Mouse (Mus musculus): ENCODE results near the gene Myh10. TPM values are rescaled to one million over a fixed set of nuclear protein-coding genes. Genes with fewer than 3 reads are reported as not detected.
"Not testable (repeated sequence)": the region's sequence is repeated elsewhere in the genome, so short reads cannot be mapped to it uniquely, and the experiment has no call there.

Gene Myh10
- polyA plus RNA-seq, 1 experiment from 2014 or later: 140 TPM

GRCm38 (mm10) chr11:68728693-68729092 lies 37.3 kb downstream of the Myh10 start:
- no peak for ATAC-seq (ENCODE audit: low FRiP score)
- WGBS: 89% methylated on average over 3 of the region's 3 CpGs
- H3K36me3 ChIP-seq (ENCODE audit: control insufficient read depth, insufficient read depth, low read length): 0 out of 2 replicates have a peak, but pooled peaks cover 4% of the 10 kb centered on the region

DNA sequence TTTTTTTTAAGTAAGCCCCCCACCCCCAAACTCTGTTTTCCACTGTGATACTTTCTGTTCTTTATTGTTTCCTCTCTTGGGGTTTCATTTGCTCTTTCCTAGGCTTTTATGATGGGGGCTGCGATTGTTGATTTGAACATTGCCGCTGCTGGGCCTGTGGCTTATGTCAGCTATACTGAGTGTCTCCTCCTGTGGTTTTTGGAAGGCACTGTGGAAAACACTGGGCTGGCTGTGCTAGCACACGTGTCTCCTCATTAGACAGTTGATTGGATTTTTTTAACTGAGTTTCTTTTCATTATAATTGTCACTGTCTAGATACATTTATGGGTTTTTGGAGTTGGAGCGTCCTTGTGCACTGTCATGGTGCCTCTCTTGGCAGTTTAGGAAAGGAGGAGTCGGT lies 39.4 kb downstream of the Myh10 start:
- Histone ChIP-seq H3K9ac (ENCODE audit: low read depth, low read length) (no peak overlapping the region), H3K27ac (ENCODE audit: low read depth, low read length) (no peak overlapping the region), H3K4me1 (replicated peaks; ENCODE audit: control insufficient read depth, insufficient read depth, low read length) (no peaks in the 10 kb centered on the region), H3K36me3 (ENCODE audit: control insufficient read depth, insufficient read depth, low read length) (0 out of 2 replicates have a peak, but pooled peaks cover 2% of the 10 kb centered on the region), H3K4me2 (replicated peaks; ENCODE audit: low read depth, low read length) (no peak overlapping the region), H3K9me3 (ENCODE audit: control insufficient read depth, low read length) (no peaks in the 10 kb centered on the region), H3K4me3 (ENCODE audit: low read depth, low read length) (no peak overlapping the region), H3K27me3 (ENCODE audit: control insufficient read depth, insufficient read depth, low read length) (no peaks in the 10 kb centered on the region)
- 88% methylated on average over 5 of the region's 5 CpGs for WGBS
- ATAC-seq (ENCODE audit: low FRiP score) (no peak), DNase-seq (ENCODE audit: low spot score) (no peak)

More at GRCm38 (mm10) chr11:68728693-68729092, 37.3 kb downstream of the Myh10 start:
- no peak overlapping the region for H3K27ac ChIP-seq (ENCODE audit: low read depth, low read length)
- no peak overlapping the region for H3K4me3 ChIP-seq (ENCODE audit: low read depth, low read length)
- no peak for DNase-seq (ENCODE audit: low spot score)
- H3K4me1 ChIP-seq (replicated peaks; ENCODE audit: control insufficient read depth, insufficient read depth, low read length): no peaks in the 10 kb centered on the region
- H3K4me2 ChIP-seq (replicated peaks; ENCODE audit: low read depth, low read length): no peak overlapping the region
- H3K9me3 ChIP-seq (ENCODE audit: control insufficient read depth, low read length): no peaks in the 10 kb centered on the region
- no peak overlapping the region for H3K9ac ChIP-seq (ENCODE audit: low read depth, low read length)
- H3K27me3 ChIP-seq (ENCODE audit: control insufficient read depth, insufficient read depth, low read length): no peaks in the 10 kb centered on the region

DNA sequence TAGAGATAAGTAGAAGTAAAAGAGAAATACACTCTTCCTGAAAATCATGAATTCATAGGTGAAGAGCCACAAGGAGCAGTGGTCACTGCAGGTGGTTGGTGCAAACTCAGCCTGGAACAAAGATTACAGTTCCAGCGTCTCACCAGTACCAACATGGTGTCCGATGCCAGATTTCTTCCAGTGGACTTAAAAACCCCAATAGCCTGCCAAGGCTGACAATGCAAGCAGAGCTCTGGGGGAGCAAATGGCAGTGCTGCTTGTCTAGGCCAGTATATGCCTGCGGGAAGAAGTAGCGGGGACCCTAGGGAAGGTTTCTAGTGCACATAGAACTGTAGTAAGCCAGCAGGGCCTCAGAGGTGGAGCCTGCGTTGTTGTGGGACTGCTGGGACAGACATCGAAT lies 40.7 kb downstream of the Myh10 start:
- Histone ChIP-seq H3K27ac (ENCODE audit: low read depth, low read length) (no peak overlapping the region), H3K9me3 (ENCODE audit: control insufficient read depth, low read length) (no peaks in the 10 kb centered on the region), H3K36me3 (ENCODE audit: control insufficient read depth, insufficient read depth, low read length) (0 out of 2 replicates have a peak, but pooled peaks cover 2% of the 10 kb centered on the region), H3K9ac (ENCODE audit: low read depth, low read length) (no peak overlapping the region), H3K27me3 (ENCODE audit: control insufficient read depth, insufficient read depth, low read length) (no peaks in the 10 kb centered on the region), H3K4me3 (ENCODE audit: low read depth, low read length) (no peak overlapping the region), H3K4me1 (replicated peaks; ENCODE audit: control insufficient read depth, insufficient read depth, low read length) (no peaks in the 10 kb centered on the region), H3K4me2 (replicated peaks; ENCODE audit: low read depth, low read length) (no peak overlapping the region)
- no peak for ATAC-seq (ENCODE audit: low FRiP score)
- WGBS: 92% methylated on average over 6 of the region's 6 CpGs
- DNase-seq (ENCODE audit: low spot score): no peak

DNA sequence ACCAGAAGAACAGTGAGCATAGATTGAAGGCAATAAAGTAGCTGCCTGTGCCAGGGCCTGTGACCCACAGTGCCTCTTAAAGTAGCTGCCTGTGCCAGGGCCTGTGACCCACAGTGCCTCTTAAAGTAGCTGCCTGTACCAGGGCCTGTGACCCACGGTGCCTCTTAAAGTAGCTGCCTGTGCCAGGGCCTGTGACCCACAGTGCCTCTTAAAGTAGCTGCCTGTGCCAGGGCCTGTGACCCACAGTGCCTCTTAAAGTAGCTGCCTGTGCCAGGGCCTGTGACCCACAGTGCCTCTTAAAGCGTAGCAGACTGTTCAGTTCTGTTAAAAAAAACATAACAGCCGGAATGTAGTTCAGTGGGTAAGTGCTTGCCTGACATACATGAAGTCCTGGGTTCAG lies 42.0 kb downstream of the Myh10 start:
- H3K36me3 ChIP-seq (ENCODE audit: control insufficient read depth, insufficient read depth, low read length); DNase-seq (ENCODE audit: low spot score); ATAC-seq (ENCODE audit: low FRiP score); H3K4me3 ChIP-seq (ENCODE audit: low read depth, low read length); H3K27ac ChIP-seq (ENCODE audit: low read depth, low read length); H3K4me1 ChIP-seq (replicated peaks; ENCODE audit: control insufficient read depth, insufficient read depth, low read length); H3K9me3 ChIP-seq (ENCODE audit: control insufficient read depth, low read length); H3K4me2 ChIP-seq (replicated peaks; ENCODE audit: low read depth, low read length); H3K27me3 ChIP-seq (ENCODE audit: control insufficient read depth, insufficient read depth, low read length); H3K9ac ChIP-seq (ENCODE audit: low read depth, low read length): not testable (repeated sequence)
- WGBS: 98% methylated on average over 3 of the region's 3 CpGs

- no peak overlapping the region for H3K4me2 ChIP-seq (replicated peaks; ENCODE audit: low read depth, low read length)
- WGBS: 95% methylated on average over 7 of the region's 7 CpGs
- no peak overlapping the region for H3K27ac ChIP-seq (ENCODE audit: low read depth, low read length)
- DNase-seq (ENCODE audit: low spot score) (no peak), ATAC-seq (ENCODE audit: low FRiP score) (no peak)
- no peaks in the 10 kb centered on the region for H3K9me3 ChIP-seq (ENCODE audit: control insufficient read depth, low read length)
- no peaks in the 10 kb centered on the region for H3K4me1 ChIP-seq (replicated peaks; ENCODE audit: control insufficient read depth, insufficient read depth, low read length)
- H3K27me3 ChIP-seq (ENCODE audit: control insufficient read depth, insufficient read depth, low read length): no peaks in the 10 kb centered on the region
- H3K36me3 ChIP-seq (ENCODE audit: control insufficient read depth, insufficient read depth, low read length): no peaks in the 10 kb centered on the region
- H3K9ac ChIP-seq (ENCODE audit: low read depth, low read length): no peak overlapping the region
- no peak overlapping the region for H3K4me3 ChIP-seq (ENCODE audit: low read depth, low read length)
Measured at GRCm38 (mm10) chr11:68739509-68739908, 48.1 kb downstream of the Myh10 start.

GRCm38 (mm10) chr11:68742658-68743057 lies 51.3 kb downstream of the Myh10 start:
- Histone ChIP-seq H3K4me3 (ENCODE audit: low read depth, low read length) (no peak overlapping the region), H3K27ac (ENCODE audit: low read depth, low read length) (no peak overlapping the region), H3K9ac (ENCODE audit: low read depth, low read length) (no peak overlapping the region), H3K4me2 (replicated peaks; ENCODE audit: low read depth, low read length) (no peak overlapping the region), H3K27me3 (ENCODE audit: control insufficient read depth, insufficient read depth, low read length) (no peaks in the 10 kb centered on the region), H3K36me3 (ENCODE audit: control insufficient read depth, insufficient read depth, low read length) (0 out of 2 replicates have a peak, but pooled peaks cover 2% of the 10 kb centered on the region), H3K9me3 (ENCODE audit: control insufficient read depth, low read length) (no peaks in the 10 kb centered on the region), H3K4me1 (replicated peaks; ENCODE audit: control insufficient read depth, insufficient read depth, low read length) (no peaks in the 10 kb centered on the region)
- WGBS: 88% methylated on average over 2 of the region's 2 CpGs
- ATAC-seq (ENCODE audit: low FRiP score) (no peak), DNase-seq (ENCODE audit: low spot score) (no peak)

- no peak overlapping the region for H3K9ac ChIP-seq (ENCODE audit: low read depth, low read length)
- ATAC-seq (ENCODE audit: low FRiP score) (no peak), DNase-seq (ENCODE audit: low spot score) (no peak)
- H3K4me3 ChIP-seq (ENCODE audit: low read depth, low read length): no peak overlapping the region
- 0 out of 2 replicates have a peak, but pooled peaks cover 2% of the 10 kb centered on the region for H3K36me3 ChIP-seq (ENCODE audit: control insufficient read depth, insufficient read depth, low read length)
- no peak overlapping the region for H3K27ac ChIP-seq (ENCODE audit: low read depth, low read length)
- WGBS: 65% methylated on average over 3 of the region's 3 CpGs
- H3K27me3 ChIP-seq (ENCODE audit: control insufficient read depth, insufficient read depth, low read length): no peaks in the 10 kb centered on the region
- H3K4me1 ChIP-seq (replicated peaks; ENCODE audit: control insufficient read depth, insufficient read depth, low read length): no peaks in the 10 kb centered on the region
- no peak overlapping the region for H3K4me2 ChIP-seq (replicated peaks; ENCODE audit: low read depth, low read length)
- no peaks in the 10 kb centered on the region for H3K9me3 ChIP-seq (ENCODE audit: control insufficient read depth, low read length)
Measured at GRCm38 (mm10) chr11:68744150-68744549, 52.8 kb downstream of the Myh10 start.

DNA sequence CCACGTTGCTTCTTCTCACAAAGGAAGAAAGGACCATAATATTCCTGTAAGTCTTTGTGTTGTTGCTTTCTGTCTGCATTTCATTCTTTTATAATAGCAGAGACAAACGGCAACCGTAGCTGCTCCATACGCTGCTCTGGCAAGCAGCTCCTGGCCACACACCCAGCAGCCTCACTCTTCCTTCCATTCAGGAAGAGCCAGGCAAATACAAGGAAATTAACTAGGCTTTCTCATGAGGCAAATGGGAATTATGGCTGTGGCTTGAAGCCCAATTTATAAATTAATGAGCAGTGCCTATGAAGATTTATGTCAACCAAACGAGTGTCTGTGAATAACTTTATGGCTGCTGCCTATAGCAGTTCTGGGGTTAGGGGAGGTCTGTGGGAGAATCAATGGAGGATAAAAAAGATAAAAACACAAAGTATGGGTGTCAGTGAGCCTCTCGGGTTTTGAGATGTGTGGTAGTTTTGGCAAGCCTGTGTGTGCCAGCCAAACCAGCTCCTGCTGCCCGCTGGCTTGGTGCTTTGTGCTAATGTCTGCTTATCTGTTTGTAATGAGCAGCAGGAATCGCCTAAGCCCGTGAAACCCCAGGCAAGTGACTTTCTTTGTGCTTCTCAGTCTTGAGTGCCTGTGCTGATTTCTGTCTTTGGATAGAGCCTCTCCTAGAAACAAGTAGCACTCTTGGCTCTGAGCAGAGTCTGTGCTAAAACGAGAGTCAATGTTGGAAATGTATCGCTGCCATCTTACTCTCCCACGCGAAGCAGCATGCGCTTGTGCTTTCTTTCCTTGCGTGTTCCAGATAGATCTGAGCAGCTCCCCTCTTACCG lies 54.2 kb downstream of the Myh10 start:
- H3K27ac ChIP-seq (ENCODE audit: low read depth, low read length): no peak overlapping the region
- WGBS: 94% methylated on average over 16 of the region's 16 CpGs
- DNase-seq (ENCODE audit: low spot score): no peak

GRCm38 (mm10) chr11:68748121-68748520 lies 56.8 kb downstream of the Myh10 start:
- WGBS: 92% methylated on average over 5 of the region's 5 CpGs
- no peaks in the 10 kb centered on the region for H3K4me1 ChIP-seq (replicated peaks; ENCODE audit: control insufficient read depth, insufficient read depth, low read length)
- no peak overlapping the region for H3K9ac ChIP-seq (ENCODE audit: low read depth, low read length)
- 0 out of 2 replicates have a peak, but pooled peaks cover 2% of the 10 kb centered on the region for H3K36me3 ChIP-seq (ENCODE audit: control insufficient read depth, insufficient read depth, low read length)
- ATAC-seq (ENCODE audit: low FRiP score) (no peak), DNase-seq (ENCODE audit: low spot score) (no peak)
- H3K27me3 ChIP-seq (ENCODE audit: control insufficient read depth, insufficient read depth, low read length): no peaks in the 10 kb centered on the region
- no peak overlapping the region for H3K4me3 ChIP-seq (ENCODE audit: low read depth, low read length)
- H3K9me3 ChIP-seq (ENCODE audit: control insufficient read depth, low read length): no peaks in the 10 kb centered on the region
- no peak overlapping the region for H3K4me2 ChIP-seq (replicated peaks; ENCODE audit: low read depth, low read length)
- no peak overlapping the region for H3K27ac ChIP-seq (ENCODE audit: low read depth, low read length)

More for the DNA sequence above, 54.2 kb downstream of the Myh10 start:
- H3K4me3 ChIP-seq (ENCODE audit: low read depth, low read length): no peak overlapping the region
- H3K4me1 ChIP-seq (replicated peaks; ENCODE audit: control insufficient read depth, insufficient read depth, low read length): no peaks in the 10 kb centered on the region
- H3K9ac ChIP-seq (ENCODE audit: low read depth, low read length): no peak overlapping the region
- H3K36me3 ChIP-seq (ENCODE audit: control insufficient read depth, insufficient read depth, low read length): 0 out of 2 replicates have a peak, but pooled peaks cover 2% of the 10 kb centered on the region
- H3K9me3 ChIP-seq (ENCODE audit: control insufficient read depth, low read length): no peaks in the 10 kb centered on the region
- no peak overlapping the region for H3K4me2 ChIP-seq (replicated peaks; ENCODE audit: low read depth, low read length)
- H3K27me3 ChIP-seq (ENCODE audit: control insufficient read depth, insufficient read depth, low read length): no peaks in the 10 kb centered on the region
- ATAC-seq (ENCODE audit: low FRiP score): no peak
